Mouse (Mus musculus) spleen, embryonic (tissue): ENCODE measurements around the gene Olfr1360.
"Not testable (repeated sequence)": the region's sequence is repeated elsewhere in the genome, so short reads cannot be mapped to it uniquely, and the experiment has no call there.

Source experiments
- CTCF ChIA-PET: fragments of 350-600 bp; sonication (Branson Sonifier 250); formaldehyde crosslinking; loops from one replicate; lab custom pipeline; 2022; lab: Charles Lee

The Olfr1360 gene

DNA sequence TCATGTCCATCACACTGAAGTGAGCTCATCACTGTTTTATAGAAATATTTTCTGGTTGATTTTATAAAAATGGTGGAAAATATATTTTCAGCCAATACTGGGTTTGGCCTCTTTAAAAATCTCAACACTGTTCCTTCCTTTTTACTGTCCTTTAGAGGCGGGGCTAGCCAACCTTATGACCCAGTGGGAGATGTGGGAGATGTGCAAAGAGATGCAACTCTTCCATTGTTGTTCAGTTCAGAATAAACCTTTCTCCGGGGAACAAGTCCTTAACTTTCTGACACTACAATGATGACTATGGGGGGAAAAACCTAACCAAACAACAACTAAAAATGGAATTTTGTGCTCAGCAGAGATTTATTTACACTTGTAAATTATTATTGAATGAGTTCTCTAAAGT lies at the start of gene Olfr1360:
Gene Olfr1360, minus strand, starts transcription at position 101 of the 400 bp plus-strand sequence.
- CTCF ChIA-PET, result no interaction called here

GRCm38 (mm10) chr13:21722993-21723836 lies 46.0 kb upstream of the Olfr1360 start:
- CTCF ChIA-PET, result interaction anchor here (0.6 to 0.7 kb wide), 2 partner anchors 19 to 125 kb away, joined by 3 to 15 read pairs; no protein-coding TSS in a partner anchor

DNA sequence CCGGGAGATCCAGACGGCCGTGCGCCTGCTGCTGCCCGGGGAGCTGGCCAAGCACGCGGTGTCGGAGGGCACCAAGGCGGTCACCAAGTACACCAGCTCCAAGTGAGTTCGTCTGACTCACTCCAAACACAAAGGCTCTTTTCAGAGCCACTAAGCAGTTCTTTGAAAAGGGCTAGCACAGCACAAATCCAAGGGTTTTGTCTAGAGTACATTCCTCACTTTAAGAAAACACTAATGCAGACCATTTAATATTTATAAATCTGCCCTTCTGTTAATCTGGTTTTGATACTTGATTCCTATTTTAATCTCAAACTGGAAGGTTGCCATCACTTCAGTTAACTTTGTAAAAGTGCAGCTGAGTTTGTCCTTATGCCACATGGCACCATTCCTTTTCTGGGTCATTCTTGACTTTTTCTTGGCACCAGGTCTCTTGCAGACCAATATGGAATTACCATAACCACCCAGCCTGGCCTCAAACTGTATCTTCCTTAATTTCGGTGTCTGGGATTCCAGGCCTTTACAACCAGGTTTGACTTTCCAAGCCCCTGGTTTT lies 45.2 kb upstream of the Olfr1360 start:
- CTCF ChIA-PET, result no interaction called here

DNA sequence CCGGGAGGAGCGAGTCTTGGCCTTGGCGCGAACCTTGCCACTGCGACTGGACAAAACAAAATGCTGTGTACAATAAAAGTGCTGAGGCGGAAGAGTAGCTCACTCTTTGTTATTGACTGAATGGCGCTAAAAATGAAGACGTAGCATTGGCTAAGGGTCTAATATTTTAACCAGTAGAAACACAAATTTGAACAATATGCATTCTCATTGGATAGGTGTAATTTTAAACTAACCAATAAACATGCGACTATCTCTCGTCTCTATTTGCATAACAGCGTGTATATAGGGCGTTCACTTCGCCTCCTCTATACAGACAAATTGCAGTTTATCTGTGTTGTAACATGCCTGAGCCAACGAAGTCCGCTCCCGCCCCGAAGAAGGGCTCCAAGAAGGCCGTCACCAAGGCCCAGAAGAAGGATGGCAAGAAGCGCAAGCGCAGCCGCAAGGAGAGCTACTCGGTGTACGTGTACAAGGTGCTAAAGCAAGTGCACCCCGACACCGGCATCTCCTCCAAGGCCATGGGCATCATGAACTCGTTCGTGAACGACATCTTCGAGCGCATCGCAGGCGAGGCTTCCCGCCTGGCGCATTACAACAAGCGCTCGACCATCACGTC lies 44.7 kb upstream of the Olfr1360 start, which contains the start of gene Hist1h2bm:
Gene Hist1h2bm, plus strand, starts transcription at position 288 of the 616 bp plus-strand sequence.
- CTCF ChIA-PET, result not testable (repeated sequence)

GRCm38 (mm10) chr13:21721107-21721756 lies 44.0 kb upstream of the Olfr1360 start:
- CTCF ChIA-PET, result not testable (repeated sequence)

DNA sequence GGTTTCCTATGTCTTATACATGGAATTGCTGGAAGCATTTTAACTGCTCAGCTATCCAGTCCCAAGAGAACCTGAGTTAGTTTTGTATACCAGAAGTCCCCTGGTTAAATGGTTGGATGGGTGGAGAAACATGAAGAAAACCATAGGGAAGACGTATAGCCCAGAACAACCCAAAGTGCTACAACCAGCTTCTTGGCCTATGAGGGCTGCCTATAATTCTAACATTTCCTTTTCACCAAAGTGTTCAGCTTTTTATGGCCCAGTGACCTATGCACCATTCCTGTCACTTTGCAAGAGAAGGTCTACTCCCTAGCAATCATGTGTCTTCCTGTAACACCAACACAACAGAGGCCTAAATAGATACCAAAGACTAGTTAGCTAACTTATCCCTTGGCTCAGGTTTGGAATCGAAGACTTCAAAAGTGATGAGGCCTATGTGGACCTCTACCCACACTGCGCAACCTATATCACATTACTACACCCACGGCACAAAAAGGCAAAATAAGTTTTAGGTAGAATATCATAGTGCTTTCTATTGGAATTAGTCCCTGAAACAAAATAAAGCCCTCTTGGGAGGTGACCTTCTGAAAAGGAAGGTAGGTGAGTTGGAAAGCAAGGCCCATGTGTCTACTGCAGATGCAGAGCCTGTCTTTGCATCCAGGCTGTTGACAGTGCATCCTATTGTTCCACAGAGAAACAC lies 41.3 kb upstream of the Olfr1360 start:
- CTCF ChIA-PET, result interaction anchor here (0.5 kb wide), 1 partner anchor 312 kb away, joined by 3 read pairs; no protein-coding TSS in a partner anchor

DNA sequence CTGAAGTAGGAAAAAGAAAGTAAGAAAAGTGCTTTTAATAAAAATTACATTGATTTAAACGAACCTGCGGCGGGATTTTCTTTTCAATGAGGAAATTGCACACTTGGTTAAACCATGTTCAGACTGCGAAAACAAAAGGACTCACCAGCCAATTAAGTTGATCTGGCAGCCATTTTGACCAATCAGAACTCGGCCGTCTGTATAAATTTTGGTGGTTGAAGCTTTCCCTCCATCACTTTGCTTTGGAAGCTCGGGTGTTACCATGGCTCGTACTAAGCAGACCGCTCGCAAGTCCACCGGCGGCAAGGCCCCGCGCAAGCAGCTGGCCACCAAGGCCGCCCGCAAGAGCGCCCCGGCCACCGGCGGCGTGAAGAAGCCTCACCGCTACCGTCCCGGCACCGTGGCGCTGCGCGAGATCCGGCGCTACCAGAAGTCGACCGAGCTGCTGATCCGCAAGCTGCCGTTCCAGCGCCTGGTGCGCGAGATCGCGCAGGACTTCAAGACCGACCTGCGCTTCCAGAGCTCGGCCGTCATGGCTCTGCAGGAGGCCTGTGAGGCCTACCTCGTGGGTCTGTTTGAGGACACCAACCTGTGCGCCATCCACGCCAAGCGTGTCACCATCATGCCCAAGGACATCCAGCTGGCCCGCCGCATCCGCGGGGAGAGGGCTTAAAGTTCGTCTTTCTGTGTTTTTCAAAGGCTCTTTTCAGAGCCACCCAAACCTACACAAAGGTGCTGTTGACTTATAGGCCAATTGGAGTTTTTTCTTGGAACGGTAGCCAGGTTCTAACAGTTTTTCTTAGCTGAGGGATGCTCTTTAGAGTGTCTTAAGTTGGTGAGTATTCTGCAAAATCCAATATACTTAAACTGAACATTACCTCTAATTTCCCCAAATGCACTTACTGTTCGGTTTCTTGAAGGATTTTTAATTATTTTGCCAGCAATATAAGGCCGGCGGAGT lies 40.5 kb upstream of the Olfr1360 start, which contains the start of gene Hist1h3h:
Gene Hist1h3h, plus strand, starts transcription at position 263 of the 961 bp plus-strand sequence.
- CTCF ChIA-PET, result interaction anchor here (0.5 kb wide), 1 partner anchor 313 kb away, joined by 3 read pairs; no protein-coding TSS in a partner anchor

- CTCF ChIA-PET, result not testable (repeated sequence)
Measured at GRCm38 (mm10) chr13:21716540-21717391, 39.6 kb upstream of the Olfr1360 start.

- CTCF ChIA-PET, result interaction anchor here (0.6 kb wide), 1 partner anchor 328 kb away, joined by 3 read pairs; no protein-coding TSS in a partner anchor
Measured at GRCm38 (mm10) chr13:21715864-21716539, 38.8 kb upstream of the Olfr1360 start, which contains the start of the genes Hist1h2bl and Hist1h2ai. Gene Hist1h2bl (minus strand): TSS chr13:21716143. Gene Hist1h2ai (plus strand): TSS chr13:21716422.

DNA sequence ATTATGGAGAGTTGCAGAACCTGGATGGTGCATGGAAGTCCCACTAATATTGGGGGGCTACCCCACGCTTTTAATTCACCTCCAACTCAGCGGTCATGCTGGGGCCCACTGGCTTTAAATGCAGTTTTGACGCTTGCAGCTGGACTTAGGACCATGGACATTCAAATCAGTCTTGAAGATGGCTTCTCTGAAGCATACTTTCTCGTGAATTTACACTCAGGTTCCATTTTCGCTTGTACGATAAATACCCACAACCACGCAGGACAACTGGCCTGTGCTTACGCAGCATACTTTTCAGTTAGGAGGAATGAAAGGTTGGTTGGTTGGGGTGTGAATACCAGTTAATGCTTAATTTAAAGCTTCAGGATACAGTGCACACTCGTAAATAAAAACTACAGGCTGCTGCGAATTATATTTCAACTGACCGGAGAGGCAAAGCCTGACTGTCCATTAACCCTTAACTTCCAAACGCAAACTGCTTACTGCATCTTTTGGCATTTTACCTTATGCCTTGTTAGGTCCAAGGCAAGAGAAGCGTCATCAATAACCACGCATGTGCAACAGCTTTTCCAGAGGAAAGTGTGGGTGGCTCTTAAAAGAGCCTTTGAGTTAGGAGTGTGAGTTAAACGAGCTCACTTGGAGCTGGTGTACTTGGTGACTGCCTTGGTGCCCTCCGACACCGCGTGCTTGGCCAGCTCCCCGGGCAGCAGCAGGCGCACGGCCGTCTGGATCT lies 38.1 kb upstream of the Olfr1360 start:
- CTCF ChIA-PET, result interaction anchor here (0.6 kb wide), 2 partner anchors 328 to 337 kb away, joined by 3 read pairs; no protein-coding TSS in a partner anchor

- CTCF ChIA-PET, result no interaction called here
Measured at GRCm38 (mm10) chr13:21714725-21715124, 37.5 kb upstream of the Olfr1360 start.

DNA sequence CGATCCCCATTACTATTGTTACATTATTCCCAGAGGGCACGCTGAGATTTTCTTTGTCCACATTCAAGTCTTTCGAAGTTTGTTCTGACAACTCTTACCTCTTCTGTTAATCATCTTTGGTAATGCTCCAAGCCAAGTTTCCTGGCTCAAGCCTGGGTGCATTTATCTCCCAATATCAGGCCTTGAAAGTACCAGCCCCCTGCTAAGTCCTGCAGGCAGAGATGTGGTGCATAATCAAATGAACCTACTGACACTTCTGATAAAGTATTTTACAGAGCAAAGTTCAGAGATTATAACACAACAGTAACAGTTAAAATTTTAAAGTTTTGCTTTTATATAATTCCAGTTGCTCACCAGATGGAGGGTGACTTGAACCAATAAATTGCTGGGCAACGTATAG lies 34.5 kb upstream of the Olfr1360 start:
- CTCF ChIA-PET, result no interaction called here

DNA sequence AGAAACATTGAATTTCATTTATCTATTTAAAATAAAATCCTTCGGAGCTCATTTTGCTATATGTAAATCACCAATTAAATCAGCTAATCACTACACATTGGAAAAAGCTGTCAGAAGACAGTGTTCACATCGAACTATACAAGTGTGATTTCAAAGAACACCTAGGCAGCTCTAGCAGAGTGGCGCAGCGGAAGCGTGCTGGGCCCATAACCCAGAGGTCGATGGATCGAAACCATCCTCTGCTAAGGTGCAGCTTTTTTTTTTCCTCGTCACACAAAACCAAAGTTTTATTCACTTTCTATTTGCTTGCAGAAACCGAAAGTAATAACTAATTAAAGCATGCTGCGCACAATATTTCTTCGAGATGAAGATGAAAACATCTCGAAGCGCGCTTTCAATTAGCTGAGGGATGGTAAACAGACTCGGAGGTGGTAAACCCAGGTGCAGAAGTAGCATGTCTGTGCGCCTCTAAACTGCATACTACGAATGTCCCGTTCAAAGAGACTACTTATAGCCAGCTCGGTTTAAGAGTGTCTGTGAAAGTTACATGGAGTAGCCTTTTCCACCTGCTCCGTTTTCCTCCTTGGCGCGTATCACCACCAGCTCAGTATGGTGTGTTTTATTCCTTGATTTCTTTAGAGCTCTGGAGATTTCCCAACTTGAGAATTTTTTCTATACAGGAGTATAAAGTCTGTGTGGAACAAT lies 33.8 kb upstream of the Olfr1360 start:
- CTCF ChIA-PET, result interaction anchor here (0.6 kb wide), 1 partner anchor 71 kb away, joined by 3 read pairs; no protein-coding TSS in a partner anchor

DNA sequence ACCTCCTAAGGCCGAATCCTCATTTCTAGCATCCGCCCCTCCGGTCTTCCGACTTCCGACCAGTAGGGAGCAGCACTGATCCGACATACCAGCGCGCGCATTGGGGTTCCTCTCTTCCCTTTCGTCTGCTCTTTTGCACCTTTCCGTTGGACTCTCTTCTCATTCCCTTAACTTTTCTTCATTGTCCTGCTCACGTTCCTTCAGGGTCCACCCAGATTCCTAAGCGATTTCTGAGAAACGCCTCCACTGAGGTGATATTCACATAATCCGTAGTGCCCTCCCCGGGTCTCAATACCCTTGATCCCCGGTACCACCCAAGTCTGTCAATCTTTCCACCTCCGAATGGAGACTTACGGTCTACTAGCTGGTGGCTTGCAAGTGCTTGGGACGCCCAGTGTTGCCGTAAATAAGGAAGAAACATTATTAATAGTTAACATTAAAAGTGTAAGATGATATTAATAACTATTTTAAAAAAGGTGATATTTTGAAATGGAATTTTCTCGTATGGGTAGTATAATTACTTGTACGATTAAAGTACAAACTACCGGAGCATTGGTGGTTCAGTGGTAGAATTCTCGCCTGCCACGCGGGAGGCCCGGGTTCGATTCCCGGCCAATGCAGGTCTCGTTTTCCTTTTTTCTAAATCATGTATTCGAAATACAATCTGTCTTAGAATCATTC lies 33.0 kb upstream of the Olfr1360 start:
- CTCF ChIA-PET, result interaction anchor here (0.6 kb wide), 1 partner anchor 72 kb away, joined by 3 read pairs; no protein-coding TSS in a partner anchor

DNA sequence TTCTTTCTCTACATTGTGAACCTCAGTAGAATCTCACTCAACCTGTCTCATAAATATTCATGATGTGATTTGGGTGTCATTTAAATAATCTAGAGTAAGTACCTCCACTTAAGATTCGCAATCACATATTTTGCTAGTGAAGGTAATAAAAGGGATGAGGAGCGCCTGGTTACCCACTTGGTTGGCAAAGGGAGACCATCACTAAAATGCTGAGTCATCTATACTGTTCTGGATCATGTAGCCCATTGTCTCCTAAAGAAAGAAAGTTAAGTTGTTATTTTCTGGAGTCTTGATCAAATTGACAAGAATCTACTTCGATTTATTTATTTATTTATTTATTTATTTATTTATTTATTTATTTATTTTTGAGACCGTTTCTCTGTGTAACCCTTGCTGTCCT lies 29.5 kb upstream of the Olfr1360 start:
- CTCF ChIA-PET, result no interaction called here

DNA sequence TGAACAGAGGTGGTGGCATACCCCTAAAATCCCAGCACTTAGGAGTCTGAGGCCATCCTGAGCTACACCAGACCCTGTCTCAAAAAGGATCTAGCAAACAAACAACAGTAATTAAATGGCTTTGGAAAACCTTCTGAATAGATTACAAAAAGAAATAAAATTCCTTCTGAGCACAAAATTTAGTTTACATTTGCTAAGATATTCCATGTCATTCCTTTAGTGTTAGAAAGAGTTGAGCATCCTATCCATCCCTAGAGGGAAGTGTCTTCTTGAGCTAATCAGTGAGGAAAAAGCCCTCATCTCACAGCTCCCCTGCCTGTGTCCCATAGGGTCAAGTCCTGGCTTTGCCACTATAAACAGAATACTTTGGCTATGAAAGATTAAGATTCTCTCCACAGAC lies 20.6 kb upstream of the Olfr1360 start, which contains the start of gene Olfr1359:
Gene Olfr1359, plus strand, starts transcription at position 301 of the 400 bp plus-strand sequence.
- CTCF ChIA-PET, result no interaction called here
